8 mouse cellular contexts compared by ENCODE assay signal in genomic region chr14:120276343-120277080, GRCm38 (mm10). TPM values are rescaled to one million over a fixed set of nuclear protein-coding genes. Genes with fewer than 3 reads are reported as not detected.
DNase-seq lines count a peak whose midpoint lies in the region; ATAC-seq lines count a peak whose summit lies in the region.

No protein-coding gene starts in this region.

- H3K4me3 ChIP-seq in forebrain, embryonic 10.5 days = peak overlapping the region; percentile 70
- H3K4me3 ChIP-seq in limb, embryonic 11.5 days (ENCODE audit: low read depth, low read length) = peak overlapping the region; percentile 65
- H3K4me3 ChIP-seq in neural tube, embryonic 13.5 days = peak overlapping the region; percentile 58

- peak overlapping the region; percentile 77 for H3K4me2 ChIP-seq in limb, embryonic 11.5 days (ENCODE audit: low read depth, severe bottlenecking)
- H3K4me2 ChIP-seq in neural tube, embryonic 13.5 days = peak overlapping the region; percentile 72

- WGBS in forebrain, embryonic 10.5 days = 18% methylated on average over 10 of the region's 10 CpGs
- 7% methylated on average over 10 of the region's 10 CpGs for WGBS in limb, embryonic 11.5 days
- 26% methylated on average over 10 of the region's 10 CpGs for WGBS in neural tube, embryonic 13.5 days

- H3K9me3 ChIP-seq in forebrain, embryonic 10.5 days = no peaks in the 10 kb centered on the region
- no peaks in the 10 kb centered on the region for H3K9me3 ChIP-seq in limb, embryonic 11.5 days (ENCODE audit: control insufficient read depth, low read length)
- H3K9me3 ChIP-seq in neural tube, embryonic 13.5 days = no peaks in the 10 kb centered on the region

- ATAC-seq in limb, embryonic 11.5 days (ENCODE audit: insufficient number of reproducible peaks, low FRiP score, low TSS enrichment, low read depth) = no peak
- ATAC-seq in neural tube, embryonic 13.5 days (ENCODE audit: low read depth) = no peak

- H3K27ac ChIP-seq in forebrain, embryonic 10.5 days = peak overlapping the region; percentile 90
- H3K27ac ChIP-seq in limb, embryonic 11.5 days (replicated peaks; ENCODE audit: low read depth, low read length) = peak overlapping the region; percentile 60
- H3K27ac ChIP-seq in neural tube, embryonic 13.5 days (replicated peaks) = peak overlapping the region; percentile 89

- H3K9ac ChIP-seq in limb, embryonic 11.5 days (ENCODE audit: low read length) = peak overlapping the region; percentile 73
- peak overlapping the region; percentile 72 for H3K9ac ChIP-seq in neural tube, embryonic 13.5 days

- H3K27me3 ChIP-seq in forebrain, embryonic 10.5 days (ENCODE audit: poor library complexity, severe bottlenecking) = no peaks in the 10 kb centered on the region
- no peaks in the 10 kb centered on the region for H3K27me3 ChIP-seq in limb, embryonic 11.5 days (ENCODE audit: control insufficient read depth, insufficient read depth, low read length)
- no peaks in the 10 kb centered on the region; the same call in 1 of the 2 replicates for H3K27me3 ChIP-seq in neural tube, embryonic 13.5 days

- peaks cover 75% of the 10 kb centered on the region for H3K4me1 ChIP-seq in forebrain, embryonic 10.5 days
- peaks cover 42% of the 10 kb centered on the region for H3K4me1 ChIP-seq in limb, embryonic 11.5 days (ENCODE audit: control insufficient read depth, insufficient read depth, low read length)
- peaks cover 54% of the 10 kb centered on the region for H3K4me1 ChIP-seq in neural tube, embryonic 13.5 days (replicated peaks)

- DNase-seq in cerebellum, adult 9-11 months = peak; percentile 19
- DNase-seq in cerebellum, adult 11-12 months = no peak
- peak; percentile 73 for DNase-seq in A20 (ENCODE audit: low read depth, low spot score)
- no peak for DNase-seq in forebrain, embryonic 10.5 days (ENCODE audit: extremely low spot score, low spot score)
- no peak for DNase-seq in limb, embryonic 11.5 days (ENCODE audit: low spot score)
- DNase-seq in urinary bladder, postnatal 14 days (ENCODE audit: low spot score) = no peak
- no peak for DNase-seq in ovary, postnatal 14 days (ENCODE audit: low spot score)

- no peaks in the 10 kb centered on the region for H3K36me3 ChIP-seq in forebrain, embryonic 10.5 days (replicated peaks)
- no peaks in the 10 kb centered on the region for H3K36me3 ChIP-seq in limb, embryonic 11.5 days (ENCODE audit: control insufficient read depth, insufficient read depth, low read length)
- H3K36me3 ChIP-seq in neural tube, embryonic 13.5 days = no peaks in the 10 kb centered on the region

RNA-seq across cellular contexts. Expression of gene Mbnl2, which starts 1.0 kb away (rescaled TPM):
- 30.0 TPM in 2 replicates for polyA plus RNA-seq in forebrain, embryonic 10.5 days (2016; fragmentation: Nextera tagmentation; extraction: Ambion mirVana)
- 62.1 and 64.9 TPM in 2 replicates for polyA plus RNA-seq in limb, embryonic 11.5 days (2014; fragmentation: Nextera tagmentation; extraction: Ambion mirVana)
- 39.2 and 39.4 TPM in 2 replicates for polyA plus RNA-seq in neural tube, embryonic 13.5 days (2015; fragmentation: Nextera tagmentation; extraction: Ambion mirVana)

Comparison
In these comparisons a context has a peak if more than half of its experiments do, and no peak if none do; other contexts are left out.
1. DNase-seq: peak in cerebellum, adult 9-11 months (single experiment) and A20 (single experiment); none in cerebellum, adult 11-12 months (single experiment), forebrain, embryonic 10.5 days (single experiment), limb, embryonic 11.5 days (single experiment), urinary bladder, postnatal 14 days (single experiment) and ovary, postnatal 14 days (single experiment).
2. Peak in every context shown above with its lines, with median percentiles within 50 percentile points of each other: H3K27ac ChIP-seq and H3K4me3 ChIP-seq.